Mouse (Mus musculus) kidney, postnatal 0 days (tissue): ENCODE measurements around the gene Eya2. TPM values are rescaled to one million over a fixed set of nuclear protein-coding genes. Genes with fewer than 3 reads are reported as not detected.

Source experiments
- ATAC-seq: fragments of 200-750 bp; cut with Nextera tagmentation; replicated peaks from 2 replicates; pipeline ENCODE4 v1.8.0; 2017; ENCODE audit warnings: low read depth, moderate number of reproducible peaks, moderate TSS enrichment, moderate library complexity; ENCODE audit not compliant: low FRiP score
- DNase-seq: peaks from one replicate; pipeline ENCODE4 v3.0.0-alpha.2; 2016; ENCODE audit warnings: low spot score
- H3K27ac ChIP-seq: fragments of 300-500 bp; sonication (generic); 2 replicates; pipeline ENCODE4 v1.5.1; 2014; ENCODE audit warnings: mild to moderate bottlenecking
- H3K27me3 ChIP-seq: fragments of 300-500 bp; sonication (generic); 2 replicates; pipeline ENCODE4 v1.6.1; 2014; ENCODE audit warnings: low read length, mixed read lengths; ENCODE audit not compliant: insufficient read depth
- H3K36me3 ChIP-seq: fragments of 300-500 bp; sonication (generic); 2 replicates; pipeline ENCODE4 v1.6.1; 2014; ENCODE audit warnings: low read length, mixed read lengths; ENCODE audit not compliant: insufficient read depth
- H3K4me1 ChIP-seq: fragments of 300-500 bp; sonication (generic); replicated peaks from 2 replicates; pipeline ENCODE4 v1.6.1; 2014; ENCODE audit warnings: antibody characterized with exemption, low read length, mixed read lengths; ENCODE audit not compliant: insufficient read depth
- H3K4me2 ChIP-seq: fragments of 300-500 bp; sonication (generic); 2 replicates; pipeline ENCODE4 v1.6.1; 2014; ENCODE audit warnings: mild to moderate bottlenecking, low read length, moderate library complexity, mixed read lengths
- H3K4me3 ChIP-seq: fragments of 300-500 bp; sonication (generic); replicated peaks from 2 replicates; pipeline ENCODE4 v1.5.1; 2014; ENCODE audit warnings: low read depth, low read length
- H3K9ac ChIP-seq: fragments of 300-500 bp; sonication (generic); 2 replicates; pipeline ENCODE4 v1.6.1; 2014; ENCODE audit warnings: low read depth, low read length
- H3K9me3 ChIP-seq: fragments of 300-500 bp; sonication (generic); replicated peaks from 2 replicates; pipeline ENCODE4 v1.6.1; 2016; ENCODE audit warnings: low read length, inconsistent platforms, mixed read lengths
- CTCF ChIP-seq: IDR thresholded peaks from 2 replicates; pipeline ENCODE4 v1.5.1; 2016; ENCODE audit warnings: antibody characterized with exemption, low read depth, mild to moderate bottlenecking, moderate library complexity
- WGBS: fragments of 180-500 bp; shearing (Covaris S2); extraction: QIAGEN DNeasy Blood & Tissue Kit; methylation state at CpG from one replicate; pipeline ENCODE4 v1.1.7; 2014; 5-methylcytosine and 5-hydroxymethylcytosine counted together
- polyA plus RNA-seq: library from polyadenylated mRNA; unstranded; fragments of >200 nt; fragmentation: Nextera tagmentation; extraction: Ambion mirVana; gene quantifications from 2 replicates; pipeline ENCODE4 v1.2.1, GENCODE M21; 2015

Gene Eya2
- polyA plus RNA-seq, 1 experiment from 2014 or later: 6.3 TPM

GRCm38 (mm10) chr2:165785312-165786036 lies 190.6 kb downstream of the Eya2 start:
- peaks cover 54% of the 10 kb centered on the region for H3K36me3 ChIP-seq
- WGBS: 87% methylated on average over 20 of the region's 20 CpGs
- H3K4me1 ChIP-seq: peaks cover 3% of the 10 kb centered on the region; the same call in 1 of the 2 replicates

GRCm38 (mm10) chr2:165786467-165786866 lies 191.6 kb downstream of the Eya2 start:
- no peak overlapping the region for H3K9ac ChIP-seq
- no peak overlapping the region for H3K4me3 ChIP-seq
- ATAC-seq (no peak), DNase-seq (peak; percentile 66)
- H3K36me3 ChIP-seq: peaks cover 64% of the 10 kb centered on the region
- WGBS: 60% methylated on average over 1 of the region's 1 CpGs
- H3K4me2 ChIP-seq: no peak overlapping the region
- no peaks in the 10 kb centered on the region for H3K9me3 ChIP-seq
- TF ChIP-seq CTCF: peak; percentile 56; the same call in 1 of the 2 replicates
- no peaks in the 10 kb centered on the region for H3K27me3 ChIP-seq
- no peak overlapping the region for H3K27ac ChIP-seq
- peaks cover 3% of the 10 kb centered on the region; the same call in 1 of the 2 replicates for H3K4me1 ChIP-seq

More at GRCm38 (mm10) chr2:165785312-165786036, 190.6 kb downstream of the Eya2 start:
- DNase-seq: no peak
- no peak for ATAC-seq
- H3K9ac ChIP-seq: no peak overlapping the region
- no peak overlapping the region for H3K27ac ChIP-seq
- no peaks in the 10 kb centered on the region for H3K9me3 ChIP-seq
- no peak overlapping the region for H3K4me2 ChIP-seq
- H3K27me3 ChIP-seq: no peaks in the 10 kb centered on the region
- no peak overlapping the region for H3K4me3 ChIP-seq
- TF ChIP-seq CTCF: no peak

GRCm38 (mm10) chr2:165788005-165788404 lies 193.2 kb downstream of the Eya2 start:
- H3K4me2 ChIP-seq: no peak overlapping the region
- peaks cover 3% of the 10 kb centered on the region; the same call in 1 of the 2 replicates for H3K4me1 ChIP-seq
- H3K27me3 ChIP-seq: no peaks in the 10 kb centered on the region
- DNase-seq: peak; percentile 92
- H3K36me3 ChIP-seq: peaks cover 78% of the 10 kb centered on the region
- no peak overlapping the region for H3K4me3 ChIP-seq
- whole genome bisulfite sequencing: 25% methylated on average over 11 of the region's 11 CpGs
- 0 out of 2 replicates have a peak overlapping the region, but pooled peaks have one; percentile 31 for H3K27ac ChIP-seq
- no peak for TF ChIP-seq CTCF
- H3K9ac ChIP-seq: no peak overlapping the region
- no peaks in the 10 kb centered on the region for H3K9me3 ChIP-seq
- ATAC-seq: peak; percentile 74

GRCm38 (mm10) chr2:165788796-165789195 lies 194.0 kb downstream of the Eya2 start:
- H3K4me2 ChIP-seq: no peak overlapping the region
- no peaks in the 10 kb centered on the region for H3K27me3 ChIP-seq
- peaks cover 78% of the 10 kb centered on the region for H3K36me3 ChIP-seq
- H3K27ac ChIP-seq: no peak overlapping the region
- ATAC-seq (no peak), DNase-seq (no peak)
- TF ChIP-seq CTCF: no peak
- H3K9ac ChIP-seq: no peak overlapping the region
- H3K4me3 ChIP-seq: no peak overlapping the region
- peaks cover 3% of the 10 kb centered on the region; the same call in 1 of the 2 replicates for H3K4me1 ChIP-seq
- no peaks in the 10 kb centered on the region for H3K9me3 ChIP-seq
- WGBS: 95% methylated on average over 9 of the region's 9 CpGs

GRCm38 (mm10) chr2:165789667-165790066 lies 194.8 kb downstream of the Eya2 start:
- H3K36me3 ChIP-seq: peaks cover 75% of the 10 kb centered on the region
- H3K4me3 ChIP-seq: no peak overlapping the region

GRCm38 (mm10) chr2:165791026-165791425 lies 196.2 kb downstream of the Eya2 start:
- 44% methylated on average over 7 of the region's 7 CpGs for WGBS
- no peak for ATAC-seq
- H3K4me2 ChIP-seq: no peak overlapping the region

More at GRCm38 (mm10) chr2:165789667-165790066, 194.8 kb downstream of the Eya2 start:
- no peak for ATAC-seq
- Histone ChIP-seq H3K4me2 (no peak overlapping the region), H3K4me1 (peaks cover 3% of the 10 kb centered on the region; the same call in 1 of the 2 replicates), H3K9me3 (no peaks in the 10 kb centered on the region), H3K27ac (no peak overlapping the region), H3K9ac (no peak overlapping the region), H3K27me3 (no peaks in the 10 kb centered on the region)
- DNase-seq: no peak
- no peak for TF ChIP-seq CTCF
- 89% methylated on average over 3 of the region's 3 CpGs for WGBS

More at GRCm38 (mm10) chr2:165791026-165791425, 196.2 kb downstream of the Eya2 start:
- TF ChIP-seq CTCF: no peak
- H3K9me3 ChIP-seq: no peaks in the 10 kb centered on the region
- no peaks in the 10 kb centered on the region for H3K27me3 ChIP-seq
- peaks cover 68% of the 10 kb centered on the region for H3K36me3 ChIP-seq
- H3K4me1 ChIP-seq: peaks cover 3% of the 10 kb centered on the region; the same call in 1 of the 2 replicates
- peak; percentile 36 for DNase-seq
- no peak overlapping the region for H3K27ac ChIP-seq
- no peak overlapping the region for H3K9ac ChIP-seq
- H3K4me3 ChIP-seq: no peak overlapping the region
